Mouse (Mus musculus) ES-Bruce4 (cell line): ENCODE results near the gene Olah. TPM values are rescaled to one million over a fixed set of nuclear protein-coding genes. Genes with fewer than 3 reads are reported as not detected.
A peak's percentile ranks its signal among the peaks of the same experiment; 100 is the strongest.

Source experiments
- H3K27ac ChIP-seq: 2 replicates; pipeline ENCODE4 v1.5.1; 2012; ENCODE audit warnings: low read length, inconsistent platforms; ENCODE audit not compliant: insufficient read depth
- H3K27me3 ChIP-seq: 2 replicates; pipeline ENCODE4 v1.6.1; 2012; ENCODE audit warnings: mild to moderate bottlenecking, low read length, inconsistent platforms; ENCODE audit not compliant: control insufficient read depth, poor library complexity, insufficient read depth, severe bottlenecking
- H3K36me3 ChIP-seq: 2 replicates; pipeline ENCODE4 v1.6.1; 2012; ENCODE audit warnings: inconsistent platforms, mild to moderate bottlenecking, low read length, moderate library complexity; ENCODE audit not compliant: control insufficient read depth, poor library complexity, insufficient read depth, severe bottlenecking
- H3K4me1 ChIP-seq: one replicate; pipeline ENCODE4 v1.8.1; 2011; ENCODE audit warnings: low read length; ENCODE audit not compliant: control insufficient read depth, insufficient read depth
- H3K4me3 ChIP-seq: 2 replicates; pipeline ENCODE4 v1.5.1; 2011; ENCODE audit warnings: low read depth, mild to moderate bottlenecking, low read length
- H3K9ac ChIP-seq: 2 replicates; pipeline ENCODE4 v1.6.1; 2012; ENCODE audit warnings: low read depth, mild to moderate bottlenecking, inconsistent platforms; ENCODE audit not compliant: poor library complexity, severe bottlenecking
- H3K9me3 ChIP-seq: replicated peaks from 2 replicates; pipeline ENCODE4 v1.6.1; 2012; ENCODE audit warnings: mild to moderate bottlenecking, low read length, inconsistent platforms; ENCODE audit not compliant: control insufficient read depth, poor library complexity, insufficient read depth, severe bottlenecking
- CTCF ChIP-seq: IDR thresholded peaks from one replicate; pipeline ENCODE4 v1.8.1; 2011; ENCODE audit warnings: low read depth, low read length
- EP300 ChIP-seq: IDR thresholded peaks from 2 replicates; pipeline ENCODE4 v1.6.1; 2011; ENCODE audit warnings: low read depth, low read length; ENCODE audit not compliant: insufficient read depth
- POLR2A ChIP-seq: IDR thresholded peaks from one replicate; pipeline ENCODE4 v1.8.1; 2011; ENCODE audit warnings: low read length; ENCODE audit not compliant: insufficient read depth
- polyA plus RNA-seq: library from polyadenylated mRNA; stranded (reverse); fragments of >200 nt; gene quantifications from 2 replicates; pipeline ENCODE4 v1.2.4, GENCODE M21; 2011; ENCODE audit warnings: low read depth; ENCODE audit not compliant: missing spikeins, insufficient read depth, insufficient read length

The Olah gene
- polyA plus RNA-seq, 1 experiment, result not detected

GRCm38 (mm10) chr2:3348422-3348821 lies 48.6 kb downstream of the Olah start:
- Histone ChIP-seq H3K36me3 (no peaks in the 10 kb centered on the region), H3K27ac (no peak overlapping the region), H3K9me3 (no peaks in the 10 kb centered on the region), H3K27me3 (no peaks in the 10 kb centered on the region), H3K4me1 (no peaks in the 10 kb centered on the region), H3K4me3 (no peak overlapping the region), H3K9ac (no peak overlapping the region)
- no peak for TF ChIP-seq POLR2A
- no peak for TF ChIP-seq EP300
- no peak for TF ChIP-seq CTCF

GRCm38 (mm10) chr2:3335611-3336301 lies 61.3 kb downstream of the Olah start, which contains the start of gene Acbd7:
Gene Acbd7 (plus strand): TSS chr2:3336168.
- TF ChIP-seq POLR2A (peak; percentile 14), CTCF (no peak), EP300 (no peak)
- Histone ChIP-seq H3K4me1 (no peaks in the 10 kb centered on the region), H3K9ac (peak within 1 kb of the TSS; percentile 11; the same call in 1 of the 2 replicates), H3K27me3 (no peaks in the 10 kb centered on the region), H3K27ac (no peak within 1 kb of the TSS), H3K9me3 (no peaks in the 10 kb centered on the region), H3K36me3 (no peaks in the 10 kb centered on the region), H3K4me3 (peak within 1 kb of the TSS; percentile 76)

- no peaks in the 10 kb centered on the region for H3K27me3 ChIP-seq
- no peak overlapping the region for H3K4me3 ChIP-seq
- no peak overlapping the region for H3K27ac ChIP-seq
- H3K4me1 ChIP-seq, result no peaks in the 10 kb centered on the region
- H3K36me3 ChIP-seq, result peaks cover 9% of the 10 kb centered on the region
- H3K9ac ChIP-seq, result no peak overlapping the region
- H3K9me3 ChIP-seq, result no peaks in the 10 kb centered on the region
- TF ChIP-seq POLR2A, result no peak
- TF ChIP-seq EP300, result no peak
- TF ChIP-seq CTCF, result no peak
These were observed 63.2 kb downstream of the Olah start for GRCm38 (mm10) chr2:3333761-3334160.

GRCm38 (mm10) chr2:3332484-3333242 lies 64.3 kb downstream of the Olah start, which contains the start of gene Rpp38:
Gene Rpp38 (minus strand): TSS chr2:3332643.
- Histone ChIP-seq H3K27me3 (no peaks in the 10 kb centered on the region), H3K4me3 (peak within 1 kb of the TSS; percentile 92), H3K27ac (peak within 1 kb of the TSS; percentile 5; the same call in 1 of the 2 replicates), H3K9ac (peak within 1 kb of the TSS; percentile 73), H3K36me3 (peaks cover 20% of the 10 kb centered on the region), H3K4me1 (no peaks in the 10 kb centered on the region), H3K9me3 (no peaks in the 10 kb centered on the region)
- TF ChIP-seq EP300 (0 out of 2 replicates have a peak, but pooled peaks have one; percentile 28), POLR2A (no peak), CTCF (no peak)

GRCm38 (mm10) chr2:3332056-3332455 lies 65.0 kb downstream of the Olah start:
- Histone ChIP-seq H3K4me1 (no peaks in the 10 kb centered on the region), H3K4me3 (peak overlapping the region; percentile 92), H3K27me3 (no peaks in the 10 kb centered on the region), H3K27ac (peak overlapping the region; percentile 5; the same call in 1 of the 2 replicates), H3K9ac (peak overlapping the region; percentile 73), H3K36me3 (peaks cover 22% of the 10 kb centered on the region), H3K9me3 (no peaks in the 10 kb centered on the region)
- TF ChIP-seq POLR2A (no peak), EP300 (no peak), CTCF (no peak)
